Mouse (Mus musculus) cerebellum, adult 9-11 months (tissue): Measurements from ENCODE around the gene Optc.

Source experiments
- DNase-seq: peaks from one replicate; pipeline ENCODE4 v3.0.0; 2022

Optc gene

GRCm38 (mm10) chr1:133917456-133918087, 9.8 kb upstream of the Optc start:
- DNase-seq = no peak

- no peak for DNase-seq
Observed at GRCm38 (mm10) chr1:133915723-133916355, 8.0 kb upstream of the Optc start.

GRCm38 (mm10) chr1:133915115-133915514, 7.3 kb upstream of the Optc start:
- DNase-seq = no peak

GRCm38 (mm10) chr1:133913018-133913417, 5.2 kb upstream of the Optc start:
- no peak for DNase-seq

GRCm38 (mm10) chr1:133911456-133911855, 3.7 kb upstream of the Optc start:
- peak; percentile 71 for DNase-seq

- DNase-seq = no peak
Observed at GRCm38 (mm10) chr1:133911008-133911407, 3.2 kb upstream of the Optc start.

- no peak for DNase-seq
Observed at GRCm38 (mm10) chr1:133910108-133910507, 2.3 kb upstream of the Optc start.

GRCm38 (mm10) chr1:133908659-133909575, 1.1 kb upstream of the Optc start:
- DNase-seq = peak; percentile 82

- DNase-seq = no peak
Observed at GRCm38 (mm10) chr1:133906420-133906819, 1.4 kb downstream of the Optc start.

- peak; percentile 88 for DNase-seq
Observed at GRCm38 (mm10) chr1:133900825-133901224, 7.0 kb downstream of the Optc start.

GRCm38 (mm10) chr1:133899043-133899542, 8.7 kb downstream of the Optc start:
- DNase-seq = no peak

GRCm38 (mm10) chr1:133897293-133897692, 10.5 kb downstream of the Optc start:
- DNase-seq = no peak

- no peak for DNase-seq
Observed at GRCm38 (mm10) chr1:133891489-133891888, 16.3 kb downstream of the Optc start.

GRCm38 (mm10) chr1:133889949-133890598, 17.7 kb downstream of the Optc start:
- DNase-seq = no peak

- DNase-seq = no peak
Observed at GRCm38 (mm10) chr1:133887538-133888250, 20.1 kb downstream of the Optc start.

GRCm38 (mm10) chr1:133887044-133887443, 20.8 kb downstream of the Optc start:
- DNase-seq = peak; percentile 85

GRCm38 (mm10) chr1:133886431-133886830, 21.4 kb downstream of the Optc start:
- no peak for DNase-seq

- no peak for DNase-seq
Observed at GRCm38 (mm10) chr1:133885811-133886210, 22.0 kb downstream of the Optc start.

- no peak for DNase-seq
Observed at GRCm38 (mm10) chr1:133884746-133885145, 23.1 kb downstream of the Optc start.

- no peak for DNase-seq
Observed at GRCm38 (mm10) chr1:133884090-133884489, 23.7 kb downstream of the Optc start.

- no peak for DNase-seq
Observed at GRCm38 (mm10) chr1:133882283-133883217, 25.2 kb downstream of the Optc start.
